Mouse (Mus musculus) left cerebral cortex, postnatal 10 days (tissue): ENCODE data around the gene Mcrip2. TPM values are rescaled to one million over a fixed set of nuclear protein-coding genes. Genes with fewer than 3 reads are reported as not detected.

Experiments used
- DNase-seq, 2 experiments: peaks; one replicate each; pipeline ENCODE4 v3.0.0; 2021 to 2022; ENCODE audit warnings: low spot score in 2 of 2, mixed read lengths in 1 of 2; ENCODE audit errors: extremely low spot score in 1 of 2
- intact Hi-C: fragments of 180-260 bp; cut with DNase I; formaldehyde crosslinking; loops from one replicate; pipeline ENCODE4 v1.15.1; 2025
- total RNA-seq, 2 experiments: library from RNA; stranded (reverse); gene quantifications; 2 replicates each; pipeline ENCODE4 v1.2.3; 2021

Mcrip2 gene
- total RNA-seq, 2 experiments from 2014 or later = 27.7 to 31.4 TPM

DNA sequence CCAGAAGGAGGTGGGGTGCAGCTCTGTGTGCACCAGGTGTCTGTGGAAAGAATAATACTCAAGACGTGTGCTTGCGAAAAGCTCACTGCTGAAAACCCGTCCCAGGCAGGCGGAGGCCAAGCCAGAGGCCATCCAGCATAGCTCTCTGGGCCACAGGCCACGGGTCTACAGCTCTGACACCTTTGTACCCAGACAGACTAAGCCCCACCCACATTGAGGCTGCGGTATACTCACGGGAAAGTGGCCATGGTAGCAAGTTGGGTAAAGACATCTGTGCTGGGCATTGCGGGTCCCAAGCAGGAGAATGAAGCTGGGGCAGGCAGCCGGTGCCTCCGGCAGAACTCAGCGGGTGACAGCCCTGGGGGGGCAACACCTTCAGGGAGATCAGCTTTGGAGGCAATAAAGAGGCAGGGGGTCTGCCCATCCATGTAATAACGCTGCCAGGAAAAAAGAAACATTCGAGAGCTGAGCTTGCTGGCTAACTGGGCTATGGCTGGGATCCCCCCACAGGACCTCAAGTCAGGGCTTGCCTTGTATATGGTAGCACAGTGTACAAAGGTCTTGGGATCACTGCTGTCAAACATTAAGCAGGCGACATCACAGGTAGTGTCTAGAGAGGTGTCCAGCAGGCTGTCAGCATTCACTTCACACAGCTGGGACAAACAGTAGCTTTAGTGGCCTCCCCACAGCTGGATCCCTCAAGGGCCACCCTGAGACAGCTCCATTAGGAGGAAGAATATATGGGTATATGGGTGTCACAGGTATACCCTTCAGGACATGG is 28.9 kb downstream of the Mcrip2 start:
- intact Hi-C loops = no loop called here
- DNase-seq = no peak

GRCm38 (mm10) chr17:25838904-25839303 is 29.7 kb downstream of the Mcrip2 start:
- intact Hi-C loops = no loop called here

GRCm38 (mm10) chr17:25837533-25837932 is 31.0 kb downstream of the Mcrip2 start:
- DNase-seq = no peak
- intact Hi-C loops = no loop called here

More at GRCm38 (mm10) chr17:25838904-25839303, 29.7 kb downstream of the Mcrip2 start:
- DNase-seq = no peak

DNA sequence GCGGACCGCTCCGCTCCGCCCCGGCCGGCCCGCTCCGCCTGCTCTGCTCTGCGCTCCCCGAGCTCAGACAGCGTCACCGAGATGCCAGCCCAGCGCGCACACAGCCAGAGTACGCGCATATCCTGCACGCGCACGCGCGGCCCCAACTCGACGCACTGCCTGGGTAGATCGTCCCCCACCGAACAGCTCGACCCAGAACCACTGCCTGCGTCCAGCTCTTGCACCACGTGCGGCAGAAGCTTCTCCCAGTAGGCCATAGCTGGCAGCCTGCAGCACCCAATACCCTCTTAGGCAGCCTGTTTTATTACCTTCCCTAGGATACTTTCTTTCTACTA is 31.5 kb downstream of the Mcrip2 start, which contains the start of gene Rhbdl1:
Rhbdl1 (minus strand) TSS at position 220 of the 335 bp plus-strand sequence.
- DNase-seq = peak; percentile 82 to 89
- intact Hi-C loops = no loop called here

- peak in 1 of 2 experiments; percentile 37 for DNase-seq
- intact Hi-C loops = no loop called here
Measured at GRCm38 (mm10) chr17:25836397-25837075, 32.0 kb downstream of the Mcrip2 start.

DNA sequence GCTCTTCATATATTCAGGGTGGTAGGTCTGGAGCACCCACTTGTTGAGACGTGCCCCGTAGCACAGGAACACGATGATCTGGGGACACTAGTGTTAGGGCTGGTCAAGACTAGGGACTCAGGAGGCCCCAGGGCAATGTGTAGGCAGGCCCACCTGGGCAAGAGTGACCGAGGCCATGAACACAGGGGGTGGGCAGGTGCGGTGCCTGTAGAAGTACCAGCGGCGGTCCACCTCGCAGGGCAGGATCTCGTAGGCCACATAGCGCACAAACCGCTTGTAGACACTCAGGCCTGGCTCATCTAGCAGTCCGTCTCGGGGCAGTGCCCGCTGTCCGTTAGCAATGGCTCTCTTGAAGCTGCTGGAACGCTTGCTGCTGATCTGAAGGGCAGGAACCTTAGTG is 32.7 kb downstream of the Mcrip2 start:
- peak in 1 of 2 experiments; percentile 39 for DNase-seq
- intact Hi-C loops = no loop called here

- intact Hi-C loops = no loop called here
- DNase-seq = no peak
Measured at GRCm38 (mm10) chr17:25835301-25835700, 33.3 kb downstream of the Mcrip2 start.

DNA sequence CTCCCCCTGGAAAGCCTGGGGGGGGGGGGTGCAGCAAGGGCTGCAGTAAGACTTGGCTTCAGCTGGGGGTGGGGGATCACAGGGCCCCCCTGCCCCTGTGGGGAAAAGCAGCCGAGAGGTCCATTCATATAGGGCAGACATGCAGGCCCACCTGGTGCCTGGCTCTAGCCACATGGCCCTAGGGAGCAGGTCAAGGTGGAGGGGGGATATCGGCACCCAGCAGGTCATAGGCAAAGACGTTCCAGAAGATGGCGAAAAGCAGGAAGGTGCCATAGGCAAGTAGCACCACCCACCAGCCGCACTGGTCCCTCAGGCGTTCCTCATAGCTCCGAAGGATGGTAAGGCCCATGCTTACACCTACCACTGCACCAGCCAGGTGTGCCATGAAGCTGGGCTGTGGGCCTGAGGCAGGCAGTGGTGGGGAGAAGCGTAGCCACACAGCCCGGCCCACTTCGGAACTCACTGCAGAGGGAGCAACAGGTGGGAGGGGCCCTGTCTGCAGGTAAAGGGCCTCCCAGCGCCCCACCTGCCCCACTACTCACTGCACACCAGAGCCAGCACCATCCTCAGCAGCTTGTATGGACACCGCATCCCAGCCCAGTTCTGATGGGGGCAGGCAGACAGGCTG is 33.9 kb downstream of the Mcrip2 start:
- DNase-seq = no peak
- intact Hi-C loops = no loop called here

DNA sequence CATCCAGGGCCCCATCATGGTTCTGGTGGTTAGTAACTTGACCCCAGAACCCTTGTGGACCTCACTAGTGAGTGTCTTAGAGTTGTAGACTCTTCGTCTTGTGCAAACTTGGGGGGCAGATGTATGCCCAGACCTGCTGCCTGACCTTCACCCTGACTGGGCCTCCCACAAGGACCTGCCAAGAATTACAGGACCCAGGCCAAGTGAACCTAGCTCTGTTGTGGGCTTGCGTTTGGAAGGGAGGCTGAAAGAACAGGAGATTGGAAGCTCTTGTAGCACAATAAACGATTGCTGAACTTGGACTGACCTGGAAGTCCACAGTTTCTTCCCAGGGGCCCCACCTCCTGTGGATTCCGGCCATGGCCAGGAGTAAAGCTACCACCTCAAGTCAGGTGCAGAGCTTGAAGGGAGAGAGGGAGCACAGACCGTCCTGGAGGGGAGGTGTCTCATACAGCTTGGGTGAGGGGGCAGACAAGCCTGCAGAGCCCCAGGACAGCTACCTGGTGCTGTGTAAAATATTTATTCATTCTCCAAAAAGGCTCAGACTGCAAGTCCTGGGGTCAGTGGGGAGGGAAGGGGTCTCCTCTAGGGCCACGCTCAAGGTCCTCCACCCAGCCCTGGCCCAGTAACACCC is 34.5 kb downstream of the Mcrip2 start:
- DNase-seq = peak in 1 of 2 experiments; percentile 32
- intact Hi-C loops = no loop called here

DNA sequence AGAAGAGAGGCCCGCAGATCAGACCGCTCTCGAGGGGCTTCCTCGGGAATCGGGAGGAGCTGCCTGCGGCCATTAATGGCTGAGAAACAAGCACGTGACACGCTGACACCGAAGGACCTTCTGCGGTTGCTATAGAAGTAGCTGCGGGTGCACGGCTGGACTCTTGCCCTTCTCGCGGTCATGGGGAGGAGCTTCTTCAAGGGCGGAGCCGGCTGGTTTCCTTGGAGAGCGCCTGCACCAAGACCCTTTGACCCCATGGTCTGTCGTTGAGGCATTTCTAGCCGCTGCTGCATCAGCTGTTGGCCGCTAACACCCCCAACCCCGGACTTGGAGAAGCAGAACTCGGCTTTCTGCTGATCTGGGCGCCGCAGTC is 35.3 kb downstream of the Mcrip2 start, which contains the start of gene Stub1:
Stub1 (minus strand) TSS at position 114 of the 373 bp plus-strand sequence.
- intact Hi-C loops = no loop called here
- peak; percentile 87 to 93 for DNase-seq

DNA sequence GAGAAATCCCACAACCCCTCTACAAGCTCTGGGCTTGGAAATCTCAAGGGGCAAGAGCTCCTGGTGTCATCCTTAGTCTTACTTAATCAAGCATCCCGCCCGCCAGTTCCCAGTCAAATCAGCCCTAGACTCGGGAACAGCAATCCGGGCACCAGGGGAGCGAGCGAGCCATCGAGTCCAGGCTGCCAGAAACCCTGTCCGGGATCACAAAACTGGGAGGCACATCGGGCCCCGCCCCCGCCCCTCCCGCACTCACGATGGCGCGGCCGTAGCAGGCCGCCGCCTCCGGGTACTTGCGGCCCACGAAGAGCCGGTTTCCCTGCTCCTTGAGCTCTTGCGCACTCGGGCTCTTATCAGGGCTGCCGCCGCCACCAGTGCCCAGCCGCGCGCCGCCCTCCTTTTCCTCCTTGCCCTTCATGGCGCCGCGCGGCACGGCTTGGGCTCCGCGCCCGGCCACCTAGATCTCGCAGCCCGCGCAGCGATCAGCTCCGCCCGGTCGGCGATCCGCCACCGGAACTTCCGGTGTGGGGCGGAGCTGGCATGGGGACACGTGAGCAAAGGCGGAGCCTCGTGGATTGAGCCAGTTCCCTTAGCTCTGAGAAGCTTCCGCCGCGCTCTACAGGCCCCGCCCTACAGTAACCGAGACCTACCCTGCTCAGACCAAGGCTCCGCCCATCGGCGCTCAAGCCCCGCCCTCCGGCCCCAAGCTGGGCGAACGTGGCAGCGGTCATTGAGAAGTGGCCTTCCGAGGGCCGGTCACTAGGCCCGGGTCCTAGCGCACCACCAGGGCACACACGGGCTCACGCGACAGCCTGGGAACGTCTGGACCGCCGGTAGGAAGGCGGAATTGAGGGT is 35.9 kb downstream of the Mcrip2 start:
- intact Hi-C loops = no loop called here
- peak; percentile 98 to 100 for DNase-seq

- DNase-seq = peak in 1 of 2 experiments; percentile 70
- intact Hi-C loops = no loop called here
Measured at GRCm38 (mm10) chr17:25831451-25832281, 36.9 kb downstream of the Mcrip2 start.

GRCm38 (mm10) chr17:25830806-25831431 is 37.6 kb downstream of the Mcrip2 start:
- DNase-seq = no peak
- intact Hi-C loops = no loop called here

DNA sequence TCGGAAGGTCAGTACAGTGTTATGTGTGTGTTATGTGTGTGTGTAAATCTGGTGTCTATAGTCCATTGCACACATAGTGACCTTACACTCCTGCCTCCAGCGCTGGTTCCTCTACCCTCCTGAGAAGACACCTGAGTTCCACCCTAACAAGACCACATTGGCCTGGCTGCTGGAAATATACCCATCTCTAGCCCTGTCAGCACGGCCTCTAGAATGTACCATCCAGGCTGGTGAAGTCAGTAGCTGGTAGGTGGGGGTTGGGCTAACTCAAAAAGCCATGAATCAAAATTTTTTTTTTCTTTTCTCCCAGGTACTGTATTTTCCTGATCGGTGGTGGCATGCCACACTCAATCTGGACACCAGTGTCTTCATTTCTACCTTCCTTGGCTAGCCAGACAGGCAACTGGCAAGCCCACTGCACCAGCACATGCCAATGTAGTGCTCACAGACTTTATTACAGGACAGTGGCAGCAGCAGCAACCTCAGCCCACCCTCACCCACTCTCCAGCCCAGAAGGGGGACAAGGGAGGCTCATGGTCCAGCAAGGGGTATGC is 38.3 kb downstream of the Mcrip2 start:
- DNase-seq = no peak
- intact Hi-C loops = no loop called here

DNA sequence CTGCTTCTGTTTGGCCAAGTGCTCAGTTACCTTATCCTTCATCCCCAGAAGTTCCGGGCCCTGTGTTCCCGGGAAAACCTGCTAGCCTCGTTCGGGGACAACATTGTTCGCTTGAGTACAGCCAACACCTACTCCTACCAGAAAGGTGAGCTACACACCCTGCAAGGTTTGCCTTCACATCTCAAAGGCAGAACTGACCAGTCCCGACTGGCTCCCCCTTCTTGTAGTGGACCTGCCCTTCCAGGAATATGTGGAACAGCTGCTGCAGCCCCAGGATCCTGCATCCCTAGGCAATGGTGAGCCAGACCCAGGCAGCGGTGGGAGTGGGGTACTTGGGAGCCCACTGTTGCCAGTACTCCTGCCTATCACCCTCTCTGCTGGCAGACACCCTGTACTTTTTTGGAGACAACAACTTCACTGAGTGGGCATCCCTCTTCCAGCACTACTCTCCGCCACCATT is 39.0 kb downstream of the Mcrip2 start:
- intact Hi-C loops = no loop called here
- DNase-seq = peak in 1 of 2 experiments; percentile 26

DNA sequence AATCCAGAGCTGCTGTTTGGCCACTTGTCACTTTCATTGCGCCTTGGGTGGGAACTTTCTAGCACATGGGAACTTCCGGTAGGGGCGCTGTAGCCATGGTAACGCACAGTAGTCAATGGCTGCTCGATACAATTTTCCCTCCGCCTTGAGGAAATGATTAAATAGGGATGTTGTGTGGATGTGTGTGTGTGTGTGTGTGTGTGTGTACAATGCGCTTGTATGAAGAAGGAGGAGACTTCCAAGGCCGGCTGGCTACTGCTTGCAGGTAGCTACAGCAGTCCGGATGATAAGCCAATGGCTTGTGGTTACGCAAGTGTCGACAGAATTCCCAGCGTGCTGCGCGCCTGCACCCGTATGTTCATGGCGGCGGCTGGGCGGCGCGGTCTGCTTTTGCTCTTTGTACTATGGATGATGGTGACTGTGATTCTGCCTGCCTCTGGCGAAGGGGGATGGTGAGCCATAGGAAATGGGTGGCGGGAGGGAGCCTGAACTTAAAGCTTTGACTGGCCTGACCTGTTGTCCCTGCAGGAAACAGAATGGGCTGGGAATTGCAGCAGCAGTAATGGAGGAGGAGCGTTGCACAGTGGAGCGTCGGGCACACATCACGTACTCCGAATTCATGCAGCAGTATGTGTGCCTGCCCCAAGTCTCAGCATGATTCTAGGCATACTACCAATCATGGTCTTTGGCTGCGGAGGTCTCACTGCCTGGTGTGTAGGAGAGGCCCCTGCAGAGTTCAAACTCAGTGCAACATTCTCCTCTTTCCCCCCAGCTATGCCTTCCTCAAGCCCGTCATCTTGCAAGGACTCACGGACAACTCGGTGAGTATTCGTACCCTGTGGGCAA is 39.6 kb downstream of the Mcrip2 start, which contains the start of gene Jmjd8:
Jmjd8 (plus strand) TSS at position 156 of the 846 bp plus-strand sequence.
- peak; percentile 78 to 87 for DNase-seq
- intact Hi-C loops = no loop called here
